Mouse (Mus musculus): ENCODE results near the gene Slc25a44. TPM values are rescaled to one million over a fixed set of nuclear protein-coding genes. Genes with fewer than 3 reads are reported as not detected.

Slc25a44 gene
- 10.0 and 11.8 TPM in 2 replicates for polyA plus RNA-seq (2015; fragmentation: Nextera tagmentation; extraction: Ambion mirVana)

- H3K36me3 ChIP-seq (ENCODE audit: control insufficient read depth, insufficient read depth): peaks cover 11% of the 10 kb centered on the region
- peak within 1 kb of the TSS; percentile 85 for H3K9ac ChIP-seq (ENCODE audit: low read depth, low read length)
- H3K27me3 ChIP-seq (ENCODE audit: control insufficient read depth, insufficient read depth, low read depth, low read length): no peaks in the 10 kb centered on the region
- peak; percentile 97 for ATAC-seq (ENCODE audit: low read depth)
- WGBS (ENCODE audit: insufficient replicate concordance): under 1% methylated on average over 35 of the region's 35 CpGs
- peak within 1 kb of the TSS; percentile 92 for H3K4me2 ChIP-seq (ENCODE audit: low read depth, low read length)
- peak within 1 kb of the TSS; percentile 68 for H3K27ac ChIP-seq (ENCODE audit: low read length)
- H3K4me3 ChIP-seq (ENCODE audit: low read depth, low read length): peak within 1 kb of the TSS; percentile 88
- peaks cover 37% of the 10 kb centered on the region for H3K4me1 ChIP-seq (ENCODE audit: control insufficient read depth, low read depth, low read length)
- H3K9me3 ChIP-seq (replicated peaks; ENCODE audit: control insufficient read depth, low read length): no peaks in the 10 kb centered on the region
Observed at GRCm38 (mm10) chr3:88424605-88425329, at the start of gene Slc25a44. TSS of gene Slc25a44 (minus strand) at chr3:88425139.

- H3K9ac ChIP-seq (ENCODE audit: low read depth, low read length): no peak overlapping the region
- no peak overlapping the region for H3K4me3 ChIP-seq (ENCODE audit: low read depth, low read length)
- H3K27ac ChIP-seq (ENCODE audit: low read length): no peak overlapping the region
- H3K9me3 ChIP-seq (replicated peaks; ENCODE audit: control insufficient read depth, low read length): no peaks in the 10 kb centered on the region
- H3K36me3 ChIP-seq (ENCODE audit: control insufficient read depth, insufficient read depth): no peaks in the 10 kb centered on the region
- 50% methylated on average over 1 of the region's 1 CpGs for WGBS (ENCODE audit: insufficient replicate concordance)
- no peak for ATAC-seq (ENCODE audit: low read depth)
- no peaks in the 10 kb centered on the region; the same call in 1 of the 2 replicates for H3K4me1 ChIP-seq (ENCODE audit: control insufficient read depth, low read depth, low read length)
- H3K4me2 ChIP-seq (ENCODE audit: low read depth, low read length): no peak overlapping the region
- H3K27me3 ChIP-seq (ENCODE audit: control insufficient read depth, insufficient read depth, low read depth, low read length): no peaks in the 10 kb centered on the region
Observed at GRCm38 (mm10) chr3:88473571-88473970, 48.6 kb upstream of the Slc25a44 start.

GRCm38 (mm10) chr3:88473020-88473419 is 48.1 kb upstream of the Slc25a44 start:
- H3K27me3 ChIP-seq (ENCODE audit: control insufficient read depth, insufficient read depth, low read depth, low read length): no peaks in the 10 kb centered on the region
- no peaks in the 10 kb centered on the region for H3K9me3 ChIP-seq (replicated peaks; ENCODE audit: control insufficient read depth, low read length)
- no peak overlapping the region for H3K4me2 ChIP-seq (ENCODE audit: low read depth, low read length)
- no peak overlapping the region for H3K9ac ChIP-seq (ENCODE audit: low read depth, low read length)
- H3K36me3 ChIP-seq (ENCODE audit: control insufficient read depth, insufficient read depth): no peaks in the 10 kb centered on the region
- no peak overlapping the region for H3K4me3 ChIP-seq (ENCODE audit: low read depth, low read length)
- no peak for ATAC-seq (ENCODE audit: low read depth)
- 39% methylated on average over 5 of the region's 5 CpGs for WGBS (ENCODE audit: insufficient replicate concordance)
- H3K4me1 ChIP-seq (ENCODE audit: control insufficient read depth, low read depth, low read length): no peaks in the 10 kb centered on the region; the same call in 1 of the 2 replicates
- no peak overlapping the region for H3K27ac ChIP-seq (ENCODE audit: low read length)

- ATAC-seq (ENCODE audit: low read depth): peak; percentile 78
- no peaks in the 10 kb centered on the region for H3K9me3 ChIP-seq (replicated peaks; ENCODE audit: control insufficient read depth, low read length)
- no peaks in the 10 kb centered on the region for H3K27me3 ChIP-seq (ENCODE audit: control insufficient read depth, insufficient read depth, low read depth, low read length)
- H3K36me3 ChIP-seq (ENCODE audit: control insufficient read depth, insufficient read depth): no peaks in the 10 kb centered on the region
- H3K27ac ChIP-seq (ENCODE audit: low read length): no peak overlapping the region; the same call in 1 of the 2 replicates
- 56% methylated on average over 10 of the region's 10 CpGs for WGBS (ENCODE audit: insufficient replicate concordance)
- H3K4me3 ChIP-seq (ENCODE audit: low read depth, low read length): no peak overlapping the region
- H3K4me1 ChIP-seq (ENCODE audit: control insufficient read depth, low read depth, low read length): peaks cover 2% of the 10 kb centered on the region; the same call in 1 of the 2 replicates
- H3K4me2 ChIP-seq (ENCODE audit: low read depth, low read length): no peak overlapping the region
- H3K9ac ChIP-seq (ENCODE audit: low read depth, low read length): no peak overlapping the region
Observed at GRCm38 (mm10) chr3:88470943-88471479, 46.1 kb upstream of the Slc25a44 start.

- Histone ChIP-seq H3K27ac (ENCODE audit: low read length) (no peak overlapping the region), H3K36me3 (ENCODE audit: control insufficient read depth, insufficient read depth) (no peaks in the 10 kb centered on the region), H3K9me3 (replicated peaks; ENCODE audit: control insufficient read depth, low read length) (no peaks in the 10 kb centered on the region), H3K4me2 (ENCODE audit: low read depth, low read length) (no peak overlapping the region), H3K27me3 (ENCODE audit: control insufficient read depth, insufficient read depth, low read depth, low read length) (no peaks in the 10 kb centered on the region), H3K4me1 (ENCODE audit: control insufficient read depth, low read depth, low read length) (peaks cover 2% of the 10 kb centered on the region; the same call in 1 of the 2 replicates), H3K4me3 (ENCODE audit: low read depth, low read length) (no peak overlapping the region), H3K9ac (ENCODE audit: low read depth, low read length) (no peak overlapping the region)
- no peak for ATAC-seq (ENCODE audit: low read depth)
- 53% methylated on average over 2 of the region's 2 CpGs for WGBS (ENCODE audit: insufficient replicate concordance)
Observed at GRCm38 (mm10) chr3:88469466-88469865, 44.5 kb upstream of the Slc25a44 start.

GRCm38 (mm10) chr3:88467116-88467824 is 42.3 kb upstream of the Slc25a44 start:
- Histone ChIP-seq H3K4me1 (ENCODE audit: control insufficient read depth, low read depth, low read length) (peaks cover 2% of the 10 kb centered on the region; the same call in 1 of the 2 replicates), H3K27ac (ENCODE audit: low read length) (no peak overlapping the region), H3K27me3 (ENCODE audit: control insufficient read depth, insufficient read depth, low read depth, low read length) (no peaks in the 10 kb centered on the region), H3K9me3 (replicated peaks; ENCODE audit: control insufficient read depth, low read length) (no peaks in the 10 kb centered on the region), H3K4me3 (ENCODE audit: low read depth, low read length) (no peak overlapping the region), H3K9ac (ENCODE audit: low read depth, low read length) (no peak overlapping the region), H3K4me2 (ENCODE audit: low read depth, low read length) (no peak overlapping the region), H3K36me3 (ENCODE audit: control insufficient read depth, insufficient read depth) (no peaks in the 10 kb centered on the region)
- 27% methylated on average over 16 of the region's 16 CpGs for WGBS (ENCODE audit: insufficient replicate concordance)
- peak; percentile 68 for ATAC-seq (ENCODE audit: low read depth)

GRCm38 (mm10) chr3:88465127-88465526 is 40.2 kb upstream of the Slc25a44 start:
- Histone ChIP-seq H3K9me3 (replicated peaks; ENCODE audit: control insufficient read depth, low read length) (no peaks in the 10 kb centered on the region), H3K4me1 (ENCODE audit: control insufficient read depth, low read depth, low read length) (peaks cover 2% of the 10 kb centered on the region; the same call in 1 of the 2 replicates), H3K9ac (ENCODE audit: low read depth, low read length) (no peak overlapping the region), H3K4me3 (ENCODE audit: low read depth, low read length) (no peak overlapping the region), H3K27me3 (ENCODE audit: control insufficient read depth, insufficient read depth, low read depth, low read length) (peaks cover 3% of the 10 kb centered on the region), H3K27ac (ENCODE audit: low read length) (peak overlapping the region; percentile 9; the same call in 1 of the 2 replicates), H3K4me2 (ENCODE audit: low read depth, low read length) (no peak overlapping the region), H3K36me3 (ENCODE audit: control insufficient read depth, insufficient read depth) (no peaks in the 10 kb centered on the region)
- WGBS (ENCODE audit: insufficient replicate concordance): 53% methylated on average over 2 of the region's 2 CpGs
- no peak for ATAC-seq (ENCODE audit: low read depth)

- H3K27me3 ChIP-seq (ENCODE audit: control insufficient read depth, insufficient read depth, low read depth, low read length): peaks cover 5% of the 10 kb centered on the region
- no peaks in the 10 kb centered on the region for H3K36me3 ChIP-seq (ENCODE audit: control insufficient read depth, insufficient read depth)
- 22% methylated on average over 3 of the region's 3 CpGs for WGBS (ENCODE audit: insufficient replicate concordance)
- H3K27ac ChIP-seq (ENCODE audit: low read length): no peak overlapping the region
- no peak overlapping the region for H3K4me2 ChIP-seq (ENCODE audit: low read depth, low read length)
- no peak overlapping the region for H3K9ac ChIP-seq (ENCODE audit: low read depth, low read length)
- H3K4me1 ChIP-seq (ENCODE audit: control insufficient read depth, low read depth, low read length): peaks cover 2% of the 10 kb centered on the region; the same call in 1 of the 2 replicates
- no peaks in the 10 kb centered on the region for H3K9me3 ChIP-seq (replicated peaks; ENCODE audit: control insufficient read depth, low read length)
- H3K4me3 ChIP-seq (ENCODE audit: low read depth, low read length): no peak overlapping the region
- no peak for ATAC-seq (ENCODE audit: low read depth)
Observed at GRCm38 (mm10) chr3:88464425-88464824, 39.5 kb upstream of the Slc25a44 start.
